Mouse (Mus musculus): Measurements from ENCODE around the gene Sorl1.

Gene Sorl1

GRCm38 (mm10) chr9:41992841-41993240, 131.3 kb downstream of the Sorl1 start:
- no peak for DNase-seq

DNA sequence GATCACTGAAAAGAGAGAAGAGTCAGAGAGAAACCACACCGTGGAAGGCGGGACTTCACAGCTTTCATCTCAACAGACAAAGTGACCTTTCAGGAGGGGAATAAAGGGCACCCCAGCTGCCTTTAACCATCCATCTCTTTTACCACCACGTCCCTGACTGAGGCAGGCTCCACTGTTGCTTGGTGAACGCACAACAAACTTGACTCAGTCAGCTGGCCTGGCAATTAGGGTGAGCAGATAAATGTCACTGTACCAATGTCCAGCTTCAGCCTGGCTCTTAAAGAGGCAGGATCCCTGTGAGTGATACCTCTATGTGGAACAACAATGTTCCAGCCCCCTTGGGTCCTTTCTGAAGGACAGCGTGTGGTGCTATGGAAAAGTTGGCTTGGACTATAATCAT, 138.5 kb downstream of the Sorl1 start:
- DNase-seq = no peak

DNA sequence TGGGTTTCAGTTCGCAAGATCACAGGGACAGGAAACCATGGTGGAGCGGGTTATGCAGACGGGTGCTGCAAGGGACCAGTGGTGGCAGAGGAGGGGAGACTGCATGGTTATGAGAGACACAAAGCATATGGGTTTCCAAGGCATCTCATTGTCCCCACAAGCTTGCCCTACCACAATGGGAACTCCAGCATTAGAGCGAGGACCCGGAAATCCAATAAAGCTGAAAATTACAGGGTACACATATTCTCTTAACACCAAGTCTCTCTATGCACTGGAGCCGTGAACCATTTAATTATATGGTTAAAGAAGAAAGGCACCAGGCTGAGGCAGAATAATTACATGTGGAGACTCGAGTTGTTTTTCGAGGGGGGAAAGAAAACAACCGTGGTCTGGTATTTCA, 139.0 kb downstream of the Sorl1 start:
- DNase-seq = no peak

GRCm38 (mm10) chr9:41984306-41984705, 139.8 kb downstream of the Sorl1 start:
- DNase-seq = no peak

DNA sequence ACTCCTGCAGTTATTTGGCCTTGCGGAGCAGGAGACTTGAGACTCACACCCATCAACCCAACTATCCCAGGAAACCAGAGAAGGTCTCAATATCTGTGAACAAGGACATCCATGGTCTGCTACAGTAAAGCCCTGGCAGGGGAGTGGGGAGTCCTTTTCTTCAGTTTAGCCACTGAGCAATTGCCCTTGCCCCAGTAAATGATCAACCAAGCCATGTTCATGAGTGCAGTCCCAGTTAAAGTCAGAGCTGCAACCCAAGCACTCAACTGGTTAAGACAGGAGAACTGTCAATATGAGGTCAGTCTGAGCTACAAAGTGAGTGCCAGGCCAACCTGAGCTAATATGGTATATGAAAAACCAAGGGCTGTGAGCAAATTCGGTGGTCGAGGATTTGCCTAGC, 140.8 kb downstream of the Sorl1 start:
- DNase-seq = no peak

GRCm38 (mm10) chr9:41982760-41983159, 141.3 kb downstream of the Sorl1 start:
- DNase-seq = no peak

DNA sequence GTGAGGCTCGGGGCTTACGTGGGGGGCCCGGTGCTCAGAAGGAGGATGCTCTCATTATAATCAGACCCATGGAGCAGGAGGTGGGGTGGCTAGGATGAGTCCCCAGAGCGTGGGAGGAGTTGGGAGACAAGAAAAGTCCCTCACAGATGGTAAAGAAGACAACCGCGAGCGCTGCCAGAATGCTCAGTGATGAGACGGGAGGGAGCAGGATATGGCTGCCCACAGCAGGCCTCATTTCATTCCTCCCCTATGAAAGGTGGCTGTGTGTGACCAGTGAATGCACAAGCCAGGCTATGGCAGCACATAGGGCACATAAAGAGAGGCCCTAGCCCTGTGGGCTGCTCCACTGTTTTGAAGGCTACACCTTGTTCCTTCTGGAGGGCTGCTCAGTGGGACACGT, 142.1 kb downstream of the Sorl1 start:
- DNase-seq = no peak

- no peak for DNase-seq
Measured at GRCm38 (mm10) chr9:41981306-41981705, 142.8 kb downstream of the Sorl1 start.

DNA sequence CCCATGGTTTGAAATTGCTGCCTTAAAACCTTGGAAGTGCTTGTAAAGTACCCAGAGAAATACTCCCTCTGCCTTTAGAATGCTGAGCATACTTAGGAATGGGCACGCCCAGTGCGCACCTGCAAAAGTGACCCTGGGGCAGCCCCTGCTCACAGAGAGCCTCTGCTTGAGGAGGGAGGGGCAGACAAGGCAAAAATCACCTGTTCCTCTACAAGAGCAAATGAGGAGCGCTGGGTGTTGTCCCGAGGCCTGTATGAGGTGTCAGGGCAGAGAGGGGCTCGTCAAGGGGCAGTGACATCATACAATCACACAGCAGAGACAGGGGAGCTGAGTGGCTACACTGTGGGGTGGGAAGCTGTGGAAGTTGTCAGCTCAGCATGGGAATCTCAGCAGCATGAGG, 143.3 kb downstream of the Sorl1 start:
- no peak for DNase-seq

- DNase-seq = no peak
Measured at GRCm38 (mm10) chr9:41978366-41978765, 145.7 kb downstream of the Sorl1 start.

DNA sequence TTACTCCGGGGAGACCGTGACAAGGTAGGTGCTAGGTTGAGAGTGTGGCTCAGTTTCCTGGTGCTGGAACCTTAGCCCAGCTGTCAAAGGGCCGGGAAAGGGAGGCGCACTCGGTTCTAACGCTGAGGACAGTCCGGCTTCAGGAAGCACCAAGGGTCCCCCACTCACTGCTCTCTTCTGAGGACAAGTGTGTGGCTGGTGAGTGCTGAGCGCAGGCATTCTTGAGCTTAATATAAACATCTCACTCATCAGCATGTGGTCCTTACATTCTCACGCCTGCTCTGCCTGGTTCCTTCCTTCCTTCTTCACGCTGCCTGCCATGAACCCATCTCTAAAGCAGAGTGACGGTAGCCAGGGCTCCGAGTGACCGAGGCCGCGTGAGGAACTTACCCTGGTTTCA, 148.1 kb downstream of the Sorl1 start:
- DNase-seq = no peak

- DNase-seq = no peak
Measured at GRCm38 (mm10) chr9:41974661-41975060, 149.4 kb downstream of the Sorl1 start.

DNA sequence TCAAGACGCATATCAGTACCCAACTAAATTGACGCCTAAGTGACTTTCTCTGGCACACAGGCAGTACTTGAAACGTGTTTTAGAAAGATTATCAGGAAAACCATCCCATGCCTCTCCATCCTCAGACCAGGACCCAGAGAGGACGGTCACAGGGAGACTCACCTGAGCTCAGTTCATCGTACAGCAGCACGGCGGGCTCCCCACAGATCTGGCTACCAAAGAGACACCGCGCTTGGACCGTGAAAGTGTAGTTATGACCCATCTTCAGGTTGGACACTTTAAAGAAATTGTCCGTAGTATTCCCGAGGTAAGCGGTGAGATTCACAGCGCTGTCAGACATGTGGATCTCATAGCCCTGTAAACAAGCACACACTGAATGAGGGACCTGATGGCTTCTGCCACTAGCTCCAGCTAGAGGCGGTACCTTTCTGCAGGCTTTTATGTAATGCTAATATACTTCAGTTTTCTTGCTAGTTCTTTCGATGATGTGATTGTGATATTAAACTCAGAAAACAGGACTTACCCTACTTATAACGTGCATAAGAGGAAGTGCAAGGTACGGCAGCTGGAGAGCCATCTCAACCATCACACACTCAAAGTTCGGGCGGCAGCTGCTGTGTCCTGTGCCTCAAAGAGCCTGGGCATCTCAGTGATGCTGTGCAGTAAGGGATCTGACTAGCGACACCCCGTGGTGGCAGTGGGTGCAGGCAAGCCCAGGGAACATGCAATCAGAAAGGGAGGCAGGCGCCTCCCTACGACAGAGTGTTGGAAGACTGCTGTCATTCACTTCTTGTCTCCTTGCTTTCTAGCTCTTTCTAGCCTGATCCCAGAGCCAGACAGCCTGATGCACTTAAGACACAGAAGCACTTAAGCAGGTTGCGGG, 150.1 kb downstream of the Sorl1 start:
- peak; percentile 89 for DNase-seq

DNA sequence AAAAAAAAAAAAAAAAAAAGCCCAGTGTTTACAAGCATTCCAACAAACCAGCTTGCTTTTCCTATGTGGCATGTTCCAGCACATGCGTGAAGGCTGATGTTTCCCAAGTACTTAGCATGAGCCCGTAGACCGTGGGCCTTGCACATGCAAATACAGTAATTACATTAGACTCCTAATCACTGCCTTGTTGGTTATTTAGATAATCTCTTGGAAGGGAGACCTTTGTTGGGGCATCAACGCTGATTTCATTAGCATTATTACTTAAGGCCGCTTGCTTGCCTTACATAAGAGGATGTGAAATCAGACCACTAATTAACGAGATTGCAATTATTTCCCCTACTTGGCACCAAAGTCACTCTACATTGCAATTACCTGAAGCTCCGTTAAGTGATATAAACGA, 154.1 kb downstream of the Sorl1 start:
- no peak for DNase-seq

- DNase-seq = no peak
Measured at GRCm38 (mm10) chr9:41968673-41969460, 155.2 kb downstream of the Sorl1 start.

GRCm38 (mm10) chr9:41961274-41961673, 162.8 kb downstream of the Sorl1 start:
- DNase-seq = no peak

GRCm38 (mm10) chr9:41958282-41958681, 165.8 kb downstream of the Sorl1 start:
- no peak for DNase-seq

GRCm38 (mm10) chr9:41953486-41953885, 170.6 kb downstream of the Sorl1 start:
- DNase-seq = peak; percentile 75

DNA sequence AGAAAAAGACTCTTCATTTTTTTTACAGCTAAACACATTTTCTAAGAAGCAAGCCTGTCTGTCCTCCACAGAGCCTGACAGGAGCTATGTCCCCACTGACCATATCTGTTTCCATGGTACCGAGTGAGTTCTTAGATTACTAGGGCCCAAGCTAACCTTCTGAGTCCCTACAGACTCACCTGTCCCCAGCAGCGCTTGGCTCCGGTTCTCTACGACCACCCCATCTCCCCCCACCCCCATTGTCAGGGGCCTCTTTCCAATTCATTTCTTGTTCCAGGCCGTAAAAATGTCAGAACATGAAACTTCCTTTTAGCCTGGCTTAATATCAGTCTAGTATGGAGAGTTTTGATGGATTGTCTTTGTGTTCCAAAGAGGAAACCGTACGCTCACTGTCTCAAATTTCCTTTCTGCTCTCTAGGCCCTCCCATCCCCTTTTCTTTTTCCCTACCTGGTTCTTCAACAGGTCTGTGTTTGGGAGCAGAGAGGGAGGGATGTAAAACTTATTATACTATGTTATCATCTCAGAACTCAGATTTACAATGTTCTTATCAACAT, 171.4 kb downstream of the Sorl1 start:
- no peak for DNase-seq

DNA sequence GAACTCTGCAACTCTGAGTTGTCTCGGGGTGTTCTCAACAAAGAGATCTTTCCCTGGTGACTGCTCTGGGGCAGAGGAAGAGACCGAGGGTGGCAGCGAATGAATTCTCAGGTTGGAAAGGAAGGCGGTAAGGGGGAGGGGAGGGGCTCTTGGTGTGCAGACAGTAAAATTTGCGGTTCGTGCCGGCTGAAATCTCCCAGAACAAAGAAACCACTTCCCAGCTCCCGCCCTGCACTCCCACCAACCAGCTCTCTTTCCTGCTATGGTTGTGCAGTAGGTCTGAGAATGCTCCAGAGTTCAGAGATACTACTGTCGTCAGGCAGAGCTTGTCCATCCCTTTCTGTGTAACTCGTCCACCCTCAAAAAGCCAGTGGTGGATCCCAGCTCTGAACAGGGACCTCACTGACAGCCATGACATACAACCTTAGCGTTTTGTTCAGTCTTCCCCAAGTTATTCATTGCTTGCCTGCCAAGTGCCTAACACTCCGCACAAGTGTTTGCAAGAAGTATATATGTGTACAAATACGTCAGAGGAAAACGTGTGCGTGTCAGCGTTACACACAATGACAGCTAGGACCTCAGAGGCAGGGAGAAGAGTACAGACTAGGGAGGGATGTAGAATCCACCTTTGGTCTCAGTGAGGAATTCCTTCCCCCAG, 172.5 kb downstream of the Sorl1 start:
- DNase-seq = peak; percentile 73

GRCm38 (mm10) chr9:41950991-41951451, 173.1 kb downstream of the Sorl1 start:
- peak; percentile 92 for DNase-seq

DNA sequence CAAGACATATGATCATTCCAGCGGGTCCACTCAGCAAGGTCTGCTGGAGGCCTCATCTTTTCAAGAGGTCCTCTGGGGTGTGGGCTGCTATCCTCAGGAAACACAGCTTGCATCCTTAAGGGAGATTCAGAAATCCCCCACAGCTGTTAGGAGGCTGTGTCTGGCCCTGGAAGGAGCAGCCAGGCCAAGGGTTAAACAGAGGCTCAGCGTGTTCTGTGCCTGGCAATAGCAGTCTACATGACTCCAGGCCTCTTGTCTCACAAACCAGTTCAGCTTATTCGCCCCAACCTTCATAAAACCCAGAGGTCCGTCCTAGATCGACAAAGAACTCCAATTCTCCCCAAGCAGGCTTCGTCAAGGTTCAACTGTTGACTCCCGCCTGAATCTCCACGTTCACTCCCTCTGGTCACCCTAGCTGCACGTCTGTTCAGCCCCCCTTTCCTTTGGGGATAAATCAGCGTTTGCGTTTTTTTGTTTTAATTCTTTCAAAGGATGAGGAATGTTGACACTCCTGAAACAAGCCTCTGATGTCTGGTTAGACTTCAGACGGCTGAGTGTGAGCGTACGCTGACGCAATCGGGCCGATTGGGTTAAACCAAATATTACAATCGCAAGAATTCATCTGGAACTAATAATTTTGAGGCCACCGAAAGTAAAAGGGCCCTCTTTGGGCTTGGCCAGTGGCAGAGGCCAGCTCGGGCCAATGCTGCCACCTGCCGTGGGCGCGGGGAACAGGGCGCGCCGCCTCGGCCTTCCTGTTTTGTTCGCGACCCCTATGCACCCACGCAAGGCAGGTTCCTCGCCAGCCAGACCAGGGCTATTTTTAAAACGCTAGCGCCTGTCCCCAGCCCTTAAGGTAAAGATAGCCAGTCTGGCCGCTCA, 173.7 kb downstream of the Sorl1 start:
- DNase-seq = peak; percentile 79
